Mouse (Mus musculus) heart, embryonic 16.5 days (tissue): ENCODE results near the gene Lifr. TPM values are rescaled to one million over a fixed set of nuclear protein-coding genes. Genes with fewer than 3 reads are reported as not detected.

ENCODE experiments used
- ATAC-seq: fragments of 200-750 bp; cut with Nextera tagmentation; replicated peaks from 2 replicates; pipeline ENCODE4 v1.8.0; 2017; ENCODE audit warnings: moderate number of reproducible peaks; ENCODE audit not compliant: insufficient read depth, low FRiP score; ENCODE audit errors: extremely low read depth
- H3K27ac ChIP-seq: fragments of 300-500 bp; sonication (generic); 2 replicates; pipeline ENCODE4 v1.5.1; 2014; ENCODE audit warnings: mild to moderate bottlenecking, low read length, control low read depth, moderate library complexity
- H3K27me3 ChIP-seq: fragments of 300-500 bp; sonication (generic); 2 replicates; pipeline ENCODE4 v1.6.1; 2014; ENCODE audit warnings: low read length, mixed read lengths; ENCODE audit not compliant: control insufficient read depth, insufficient read depth
- H3K36me3 ChIP-seq: fragments of 300-500 bp; sonication (generic); 2 replicates; pipeline ENCODE4 v1.6.1; 2014; ENCODE audit not compliant: control insufficient read depth, insufficient read depth
- H3K4me1 ChIP-seq: fragments of 300-500 bp; sonication (generic); 2 replicates; pipeline ENCODE4 v1.6.1; 2014; ENCODE audit warnings: low read length, mixed read lengths; ENCODE audit not compliant: control insufficient read depth, insufficient read depth
- H3K4me2 ChIP-seq: fragments of 300-500 bp; sonication (generic); 2 replicates; pipeline ENCODE4 v1.6.1; 2014; ENCODE audit warnings: low read depth, mild to moderate bottlenecking, control low read depth, low read length
- H3K4me3 ChIP-seq: fragments of 300-500 bp; sonication (generic); 2 replicates; pipeline ENCODE4 v1.5.1; 2014; ENCODE audit warnings: mild to moderate bottlenecking, control low read depth, low read length
- H3K9ac ChIP-seq: fragments of 300-500 bp; sonication (generic); 2 replicates; pipeline ENCODE4 v1.6.1; 2014; ENCODE audit warnings: low read length, control low read depth
- H3K9me3 ChIP-seq: fragments of 300-500 bp; sonication (generic); replicated peaks from 2 replicates; pipeline ENCODE4 v1.6.1; 2016; ENCODE audit warnings: low read length; ENCODE audit not compliant: control insufficient read depth
- WGBS: fragments of 180-500 bp; shearing (Covaris S2); extraction: QIAGEN DNeasy Blood & Tissue Kit; methylation state at CpG from one replicate; pipeline ENCODE4 v1.1.7; 2014; 5-methylcytosine and 5-hydroxymethylcytosine counted together
- polyA plus RNA-seq: library from polyadenylated mRNA; unstranded; fragments of >200 nt; fragmentation: Nextera tagmentation; extraction: Ambion mirVana; gene quantifications from 2 replicates; pipeline ENCODE4 v1.2.1, GENCODE M21; 2015

Lifr gene
- polyA plus RNA-seq, 1 experiment from 2014 or later = 24.0 TPM

DNA sequence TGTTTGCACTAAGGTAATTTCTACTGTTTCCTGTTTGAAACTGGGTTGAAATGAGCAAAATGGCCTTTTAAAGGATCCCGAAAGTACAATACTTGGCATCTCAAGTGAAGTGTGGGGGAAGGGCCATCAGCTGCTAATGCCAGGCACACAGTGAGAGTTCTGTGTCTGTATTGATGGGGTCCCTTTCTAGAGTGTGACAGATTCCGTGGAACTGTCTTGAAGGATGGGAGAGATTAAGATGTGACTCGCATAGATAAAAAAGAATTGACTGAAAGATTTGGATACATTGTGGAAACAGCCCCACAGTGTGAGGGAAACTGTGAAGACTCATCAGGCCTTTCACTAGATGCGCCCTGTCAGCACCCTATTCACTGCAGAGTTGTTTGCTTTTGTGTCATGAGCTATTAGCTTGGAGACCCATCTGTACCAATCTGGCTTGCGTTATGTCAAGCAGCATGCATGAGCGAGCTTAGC is 104.4 kb downstream of the Lifr start:
- H3K36me3 ChIP-seq = peaks cover 13% of the 10 kb centered on the region; the same call in 1 of the 2 replicates
- no peak for ATAC-seq
- WGBS = 52% methylated on average over 6 of the region's 6 CpGs
- no peak overlapping the region for H3K4me2 ChIP-seq
- H3K27me3 ChIP-seq = no peaks in the 10 kb centered on the region
- H3K4me3 ChIP-seq = no peak overlapping the region
- H3K4me1 ChIP-seq = peaks cover 33% of the 10 kb centered on the region
- no peak overlapping the region for H3K27ac ChIP-seq
- no peak overlapping the region; the same call in 1 of the 2 replicates for H3K9ac ChIP-seq
- H3K9me3 ChIP-seq = no peaks in the 10 kb centered on the region

DNA sequence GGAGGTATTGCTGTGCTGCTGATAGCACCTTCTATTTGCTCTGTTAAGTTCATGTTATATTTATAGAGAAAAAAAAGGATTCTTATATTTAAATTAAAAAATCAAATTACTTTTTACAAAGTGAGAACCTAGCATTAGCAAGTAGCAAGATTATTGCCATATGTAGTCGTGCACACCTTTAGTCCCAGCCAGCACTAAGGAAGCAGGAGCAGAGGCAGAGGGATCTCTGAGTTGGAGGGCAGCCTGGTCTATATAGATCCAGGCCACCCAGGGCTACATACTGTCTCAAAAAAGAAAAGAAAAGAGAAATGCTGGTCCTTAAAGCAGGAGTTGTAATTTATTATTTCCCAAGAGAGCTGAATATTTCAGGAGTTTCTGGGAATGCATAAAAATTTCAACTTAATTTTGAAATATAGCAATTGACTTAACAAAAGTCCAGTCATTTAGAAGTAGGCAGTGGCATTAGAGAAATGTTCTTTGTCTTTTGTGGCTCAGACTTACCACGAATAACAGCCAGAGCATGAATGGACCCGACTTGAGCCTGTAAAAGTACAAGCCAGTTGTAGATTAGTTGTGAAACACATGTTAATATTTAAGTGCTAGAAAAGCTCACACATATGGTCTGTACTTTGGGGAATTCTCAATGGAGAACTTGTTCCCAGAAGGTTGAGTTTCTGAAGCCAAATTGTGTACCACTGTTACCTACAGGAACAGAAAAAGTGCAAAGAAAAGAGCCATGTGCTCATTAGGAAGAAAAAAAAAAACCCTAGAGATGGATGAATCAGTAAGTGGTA is 107.4 kb downstream of the Lifr start:
- H3K27me3 ChIP-seq = no peaks in the 10 kb centered on the region
- no peak overlapping the region for H3K4me3 ChIP-seq
- no peak overlapping the region for H3K4me2 ChIP-seq
- H3K9me3 ChIP-seq = no peaks in the 10 kb centered on the region
- peaks cover 45% of the 10 kb centered on the region for H3K4me1 ChIP-seq
- H3K9ac ChIP-seq = no peak overlapping the region
- ATAC-seq = no peak
- WGBS = 85% methylated on average over 3 of the region's 3 CpGs
- H3K36me3 ChIP-seq = no peaks in the 10 kb centered on the region
- no peak overlapping the region for H3K27ac ChIP-seq

DNA sequence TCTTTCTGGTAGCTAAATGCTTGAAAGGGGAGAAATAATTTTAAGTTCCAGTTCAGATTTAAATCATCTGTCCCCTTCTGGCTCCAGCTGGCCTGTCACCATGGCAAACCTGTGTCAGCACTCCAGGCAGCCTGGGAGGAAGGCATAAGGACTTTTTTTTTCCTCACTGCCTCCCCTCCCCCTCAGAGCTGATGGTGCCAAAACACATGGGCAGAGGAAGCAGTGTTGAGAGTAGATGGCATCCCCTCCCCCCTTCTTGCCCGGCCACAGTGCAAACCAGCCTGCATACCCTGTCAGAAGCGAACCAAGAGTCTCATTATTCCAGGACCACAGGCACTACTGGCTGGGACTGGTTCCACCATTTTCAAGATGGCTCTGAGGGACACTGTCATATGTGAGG is 108.4 kb downstream of the Lifr start:
- no peak overlapping the region for H3K4me3 ChIP-seq
- no peak for ATAC-seq
- H3K4me1 ChIP-seq = peaks cover 48% of the 10 kb centered on the region
- no peak overlapping the region for H3K4me2 ChIP-seq
- no peaks in the 10 kb centered on the region for H3K36me3 ChIP-seq
- no peaks in the 10 kb centered on the region for H3K27me3 ChIP-seq
- WGBS = 64% methylated on average over 2 of the region's 2 CpGs
- H3K9ac ChIP-seq = no peak overlapping the region
- H3K27ac ChIP-seq = no peak overlapping the region
- no peaks in the 10 kb centered on the region for H3K9me3 ChIP-seq

DNA sequence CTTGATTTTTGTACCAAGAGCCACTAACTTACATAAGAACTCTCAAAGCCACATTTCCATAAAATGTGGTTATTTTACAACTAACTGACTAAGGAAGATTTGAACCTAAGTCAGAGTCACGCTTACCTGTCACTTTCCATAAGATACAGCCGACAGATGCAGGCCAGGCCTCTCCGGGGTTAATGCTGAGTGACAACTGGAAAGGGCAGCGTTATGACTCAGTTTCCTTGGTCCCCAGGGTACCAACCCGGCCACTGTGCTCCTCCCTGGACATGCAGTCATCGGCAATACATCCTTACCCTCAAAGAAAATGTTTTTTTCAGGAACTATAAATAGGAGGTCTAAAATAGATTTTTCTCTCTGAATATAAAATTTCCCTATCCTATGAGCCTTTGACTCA is 109.9 kb downstream of the Lifr start:
- no peak overlapping the region for H3K27ac ChIP-seq
- no peaks in the 10 kb centered on the region for H3K9me3 ChIP-seq
- H3K9ac ChIP-seq = no peak overlapping the region
- H3K4me1 ChIP-seq = peaks cover 36% of the 10 kb centered on the region
- H3K36me3 ChIP-seq = no peaks in the 10 kb centered on the region
- no peak for ATAC-seq
- no peak overlapping the region for H3K4me3 ChIP-seq
- H3K4me2 ChIP-seq = no peak overlapping the region
- WGBS = 49% methylated on average over 6 of the region's 6 CpGs
- H3K27me3 ChIP-seq = no peaks in the 10 kb centered on the region

GRCm38 (mm10) chr15:7201421-7202380 is 111.3 kb downstream of the Lifr start:
- ATAC-seq = peak; percentile 24; the same call in 1 of the 2 replicates
- Histone ChIP-seq H3K27me3 (no peaks in the 10 kb centered on the region), H3K36me3 (no peaks in the 10 kb centered on the region), H3K4me1 (peaks cover 44% of the 10 kb centered on the region), H3K9me3 (no peaks in the 10 kb centered on the region), H3K4me2 (no peak overlapping the region), H3K9ac (peak overlapping the region; percentile 58), H3K27ac (peak overlapping the region; percentile 83), H3K4me3 (no peak overlapping the region)
- WGBS = 34% methylated on average over 9 of the region's 9 CpGs

DNA sequence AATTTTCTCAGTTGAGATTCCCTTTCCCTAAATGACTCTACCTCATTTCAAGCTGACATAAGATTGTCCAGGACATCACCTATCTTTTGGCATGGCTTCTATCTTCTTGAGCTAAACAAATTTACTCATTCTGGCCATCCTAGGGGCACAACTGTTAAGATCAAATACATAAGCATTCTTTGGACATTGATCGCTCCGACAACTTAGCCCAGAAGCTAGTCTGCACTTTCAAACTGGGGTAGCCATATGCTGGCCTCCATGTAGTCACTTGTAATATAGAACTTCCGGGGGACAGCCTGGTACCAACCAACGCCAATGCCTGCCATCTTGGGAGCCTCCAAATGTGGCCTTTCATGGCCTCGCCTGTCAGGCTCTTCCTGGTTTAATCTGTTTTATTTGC is 112.6 kb downstream of the Lifr start:
- H3K27ac ChIP-seq = peak overlapping the region; percentile 71; the same call in 1 of the 2 replicates
- H3K27me3 ChIP-seq = no peaks in the 10 kb centered on the region
- no peaks in the 10 kb centered on the region for H3K36me3 ChIP-seq
- 92% methylated on average over 5 of the region's 5 CpGs for WGBS
- H3K4me2 ChIP-seq = no peak overlapping the region
- peaks cover 44% of the 10 kb centered on the region for H3K4me1 ChIP-seq
- no peak for ATAC-seq
- H3K9me3 ChIP-seq = no peaks in the 10 kb centered on the region
- no peak overlapping the region for H3K9ac ChIP-seq
- H3K4me3 ChIP-seq = no peak overlapping the region

DNA sequence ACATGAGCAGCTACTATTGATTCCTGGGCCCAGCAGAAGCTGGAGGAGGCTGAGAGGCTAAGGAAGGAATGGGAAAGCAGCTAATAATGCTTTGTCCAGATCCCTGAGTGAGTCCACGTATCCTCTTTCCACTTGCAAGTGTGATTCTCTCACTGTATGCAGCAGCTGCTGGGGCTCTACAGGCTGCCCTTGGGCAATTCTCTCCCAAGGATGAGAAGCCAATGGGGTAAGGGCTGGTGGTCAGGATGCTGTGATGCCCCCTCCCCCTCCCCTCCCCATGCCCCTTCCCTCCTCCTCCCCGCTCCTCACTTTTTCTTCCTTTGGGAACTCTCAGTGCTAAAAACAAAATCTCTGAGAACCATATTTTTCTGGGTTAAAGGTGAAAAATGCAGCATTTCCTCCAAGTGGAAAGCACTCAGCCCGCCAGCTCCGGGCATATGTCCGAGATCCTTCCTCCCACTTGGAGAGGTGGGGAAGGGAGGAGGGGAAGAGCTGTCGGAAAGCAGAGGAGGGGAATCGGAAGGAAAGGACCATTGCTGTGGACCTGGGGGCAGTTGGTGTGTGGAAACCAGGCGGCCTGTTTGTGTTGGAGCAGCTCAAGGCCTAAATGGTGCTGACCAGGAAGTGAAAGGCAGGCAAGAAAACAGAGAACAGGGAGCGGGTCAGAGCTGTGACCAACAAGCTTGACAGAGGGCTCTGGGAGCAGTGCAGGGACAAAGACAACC is 113.4 kb downstream of the Lifr start:
- peak; percentile 66 for ATAC-seq

GRCm38 (mm10) chr15:7204917-7205316 is 114.5 kb downstream of the Lifr start:
- Histone ChIP-seq H3K27me3 (no peaks in the 10 kb centered on the region), H3K36me3 (no peaks in the 10 kb centered on the region), H3K9ac (no peak overlapping the region), H3K4me1 (peaks cover 41% of the 10 kb centered on the region), H3K27ac (no peak overlapping the region), H3K9me3 (no peaks in the 10 kb centered on the region), H3K4me3 (no peak overlapping the region), H3K4me2 (no peak overlapping the region)
- no peak for ATAC-seq
- WGBS = 86% methylated on average over 13 of the region's 13 CpGs

More for the DNA sequence above, 113.4 kb downstream of the Lifr start:
- H3K27me3 ChIP-seq = no peaks in the 10 kb centered on the region
- H3K4me3 ChIP-seq = no peak overlapping the region
- WGBS = 43% methylated on average over 9 of the region's 9 CpGs
- H3K9me3 ChIP-seq = no peaks in the 10 kb centered on the region
- no peaks in the 10 kb centered on the region for H3K36me3 ChIP-seq
- no peak overlapping the region for H3K4me2 ChIP-seq
- H3K4me1 ChIP-seq = peaks cover 46% of the 10 kb centered on the region
- H3K9ac ChIP-seq = no peak overlapping the region
- peak overlapping the region; percentile 71 for H3K27ac ChIP-seq
